Mouse (Mus musculus) stomach, postnatal 0 days (tissue): ENCODE data around the gene Aaas. TPM values are rescaled to one million over a fixed set of nuclear protein-coding genes. Genes with fewer than 3 reads are reported as not detected.
"Not testable (repeated sequence)": the region's sequence is repeated elsewhere in the genome, so short reads cannot be mapped to it uniquely, and the experiment has no call there.

ENCODE experiments used
- ATAC-seq: fragments of 200-750 bp; cut with Nextera tagmentation; 2 replicates; pipeline ENCODE4 v1.8.0; 2017; ENCODE audit not compliant: low FRiP score, low TSS enrichment
- DNase-seq: peaks from one replicate; pipeline ENCODE4 v3.0.0-alpha.2; 2016; ENCODE audit warnings: low spot score
- H3K27ac ChIP-seq: fragments of 300-500 bp; sonication (generic); replicated peaks from 2 replicates; pipeline ENCODE4 v1.5.1; 2014; ENCODE audit warnings: mild to moderate bottlenecking, control low read depth
- H3K27me3 ChIP-seq: fragments of 300-500 bp; sonication (generic); 2 replicates; pipeline ENCODE4 v1.6.1; 2014; ENCODE audit warnings: low read length; ENCODE audit not compliant: control insufficient read depth, insufficient read depth
- H3K36me3 ChIP-seq: fragments of 300-500 bp; sonication (generic); 2 replicates; pipeline ENCODE4 v1.6.1; 2014; ENCODE audit warnings: low read length, mixed read lengths; ENCODE audit not compliant: control insufficient read depth, insufficient read depth
- H3K4me1 ChIP-seq: fragments of 300-500 bp; sonication (generic); replicated peaks from 2 replicates; pipeline ENCODE4 v1.6.1; 2014; ENCODE audit warnings: antibody characterized with exemption; ENCODE audit not compliant: control insufficient read depth, insufficient read depth
- H3K4me2 ChIP-seq: fragments of 300-500 bp; sonication (generic); replicated peaks from 2 replicates; pipeline ENCODE4 v1.6.1; 2014; ENCODE audit warnings: low read depth, mild to moderate bottlenecking, control low read depth, moderate library complexity
- H3K4me3 ChIP-seq: fragments of 300-500 bp; sonication (generic); 2 replicates; pipeline ENCODE4 v1.5.1; 2014; ENCODE audit warnings: low read depth, low read length, control low read depth
- H3K9ac ChIP-seq: fragments of 300-500 bp; sonication (generic); 2 replicates; pipeline ENCODE4 v1.6.1; 2014; ENCODE audit warnings: mild to moderate bottlenecking, low read length, control low read depth, mixed read lengths
- H3K9me3 ChIP-seq: fragments of 300-500 bp; sonication (generic); 2 replicates; pipeline ENCODE4 v1.6.1; 2016; ENCODE audit warnings: low read length; ENCODE audit not compliant: control insufficient read depth
- CTCF ChIP-seq: IDR thresholded peaks from 2 replicates; pipeline ENCODE4 v1.5.1; 2016; ENCODE audit warnings: antibody characterized with exemption, low read depth, mild to moderate bottlenecking, moderate library complexity
- EP300 ChIP-seq: optimal IDR thresholded peaks from 2 replicates; pipeline ENCODE3; 2016; ENCODE audit warnings: antibody characterized with exemption
- WGBS: fragments of 180-500 bp; shearing (Covaris S2); extraction: QIAGEN DNeasy Blood & Tissue Kit; methylation state at CpG from one replicate; pipeline ENCODE4 v1.1.7; 2014; 5-methylcytosine and 5-hydroxymethylcytosine counted together
- polyA plus RNA-seq: library from polyadenylated mRNA; unstranded; fragments of >200 nt; fragmentation: Nextera tagmentation; extraction: Ambion mirVana; gene quantifications from 2 replicates; pipeline ENCODE4 v1.2.1, GENCODE M21; 2015

Gene Aaas
- polyA plus RNA-seq, 1 experiment from 2014 or later = 21.7 TPM

GRCm38 (mm10) chr15:102344490-102344889, 6.1 kb downstream of the Aaas start:
- no peak overlapping the region for H3K4me2 ChIP-seq
- no peak overlapping the region for H3K4me3 ChIP-seq
- ATAC-seq (no peak), DNase-seq (no peak)
- no peaks in the 10 kb centered on the region for H3K4me1 ChIP-seq
- H3K27me3 ChIP-seq = no peaks in the 10 kb centered on the region
- H3K27ac ChIP-seq = no peak overlapping the region
- H3K36me3 ChIP-seq = peaks cover 2% of the 10 kb centered on the region; the same call in 1 of the 2 replicates
- no peak overlapping the region for H3K9ac ChIP-seq
- no peaks in the 10 kb centered on the region for H3K9me3 ChIP-seq
- no peak for TF ChIP-seq EP300
- no peak for TF ChIP-seq CTCF
- WGBS = 91% methylated on average over 3 of the region's 3 CpGs

GRCm38 (mm10) chr15:102341580-102341979, 9.0 kb downstream of the Aaas start:
- Histone ChIP-seq H3K4me2 (no peak overlapping the region), H3K36me3 (peaks cover 12% of the 10 kb centered on the region), H3K9ac (no peak overlapping the region), H3K4me1 (no peaks in the 10 kb centered on the region), H3K27ac (no peak overlapping the region), H3K9me3 (no peaks in the 10 kb centered on the region), H3K4me3 (no peak overlapping the region), H3K27me3 (no peaks in the 10 kb centered on the region)
- no peak for ATAC-seq
- TF ChIP-seq EP300 (no peak), CTCF (peak; percentile 77)
- peak; percentile 61 for DNase-seq
- 17% methylated on average over 1 of the region's 1 CpGs for WGBS

GRCm38 (mm10) chr15:102339612-102340011, 11.0 kb downstream of the Aaas start:
- peaks cover 15% of the 10 kb centered on the region for H3K36me3 ChIP-seq
- peak; percentile 77 for ATAC-seq

GRCm38 (mm10) chr15:102336946-102337345, 13.6 kb downstream of the Aaas start:
- Histone ChIP-seq H3K27me3 (no peaks in the 10 kb centered on the region), H3K36me3 (peaks cover 20% of the 10 kb centered on the region)
- 81% methylated on average over 4 of the region's 4 CpGs for WGBS

More at GRCm38 (mm10) chr15:102339612-102340011, 11.0 kb downstream of the Aaas start:
- Histone ChIP-seq H3K4me1 (no peaks in the 10 kb centered on the region), H3K9me3 (no peaks in the 10 kb centered on the region), H3K27ac (no peak overlapping the region), H3K9ac (0 out of 2 replicates have a peak overlapping the region, but pooled peaks have one; percentile 27), H3K4me3 (no peak overlapping the region), H3K4me2 (no peak overlapping the region), H3K27me3 (no peaks in the 10 kb centered on the region)
- peak; percentile 69 for DNase-seq
- 52% methylated on average over 5 of the region's 5 CpGs for WGBS
- no peak for TF ChIP-seq EP300
- TF ChIP-seq CTCF = peak; percentile 5; the same call in 1 of the 2 replicates

GRCm38 (mm10) chr15:102335925-102336324, 14.6 kb downstream of the Aaas start:
- H3K4me1 ChIP-seq, H3K4me3 ChIP-seq, H3K4me2 ChIP-seq, H3K9me3 ChIP-seq, H3K27ac ChIP-seq, ATAC-seq, DNase-seq, H3K9ac ChIP-seq, H3K27me3 ChIP-seq: not testable (repeated sequence)
- H3K36me3 ChIP-seq = peaks cover 20% of the 10 kb centered on the region
- 89% methylated on average over 5 of the region's 5 CpGs for WGBS
- peak; percentile 60 for TF ChIP-seq CTCF

More at GRCm38 (mm10) chr15:102336946-102337345, 13.6 kb downstream of the Aaas start:
- Histone ChIP-seq H3K4me2 (no peak overlapping the region), H3K4me1 (peaks cover 9% of the 10 kb centered on the region), H3K4me3 (no peak overlapping the region), H3K9ac (no peak overlapping the region), H3K27ac (no peak overlapping the region), H3K9me3 (no peaks in the 10 kb centered on the region)
- ATAC-seq (no peak), DNase-seq (no peak)
- no peak for TF ChIP-seq CTCF
- no peak for TF ChIP-seq EP300

GRCm38 (mm10) chr15:102335254-102335653, 15.3 kb downstream of the Aaas start:
- no peaks in the 10 kb centered on the region for H3K27me3 ChIP-seq
- H3K36me3 ChIP-seq = peaks cover 20% of the 10 kb centered on the region
- H3K9me3 ChIP-seq = no peaks in the 10 kb centered on the region
- TF ChIP-seq CTCF = no peak
- no peak for TF ChIP-seq EP300
- no peak overlapping the region for H3K27ac ChIP-seq
- WGBS = 87% methylated on average over 8 of the region's 8 CpGs
- no peak for ATAC-seq
- peaks cover 9% of the 10 kb centered on the region for H3K4me1 ChIP-seq
- no peak overlapping the region for H3K4me3 ChIP-seq
- no peak for DNase-seq
- no peak overlapping the region for H3K9ac ChIP-seq
- no peak overlapping the region for H3K4me2 ChIP-seq
